In genomic region chr9:69290018-69290880, GRCm38 (mm10) we compare ENCODE assay signal across 8 mouse cellular contexts.
DNase-seq lines count a peak whose midpoint lies in the region; ATAC-seq and TF ChIP-seq lines count a peak whose summit lies in the region.

No protein-coding gene starts in this region.

- peaks cover 3% of the 10 kb centered on the region; the same call in 1 of the 2 replicates for H3K4me1 ChIP-seq in bone marrow macrophage, adult 2 months (ENCODE audit: control insufficient read depth, insufficient read depth, low read length)
- peaks cover 6% of the 10 kb centered on the region; the same call in 1 of the 2 replicates for H3K4me1 ChIP-seq in forebrain, embryonic 11.5 days (replicated peaks; ENCODE audit: control insufficient read depth, insufficient read depth, low read length)
- H3K4me1 ChIP-seq in hindbrain, embryonic 13.5 days (replicated peaks), result peaks cover 25% of the 10 kb centered on the region
- peaks cover 23% of the 10 kb centered on the region for H3K4me1 ChIP-seq in limb, embryonic 15.5 days
- H3K4me1 ChIP-seq in midbrain, embryonic 14.5 days (ENCODE audit: control insufficient read depth, insufficient read depth, low read length), result peaks cover 17% of the 10 kb centered on the region

- no peak for TF ChIP-seq POLR2A in bone marrow macrophage, adult 2 months (IDR thresholded peaks at IDR 0.05; ENCODE audit: borderline replicate concordance, low read depth, low read length)

- H3K4me3 ChIP-seq in bone marrow macrophage, adult 2 months (ENCODE audit: insufficient read depth, low read length), result peak overlapping the region; percentile 69
- H3K4me3 ChIP-seq in forebrain, embryonic 11.5 days (ENCODE audit: low read depth, low read length), result peak overlapping the region; percentile 73
- peak overlapping the region; percentile 69 for H3K4me3 ChIP-seq in hindbrain, embryonic 13.5 days
- peak overlapping the region; percentile 68 for H3K4me3 ChIP-seq in limb, embryonic 15.5 days
- peak overlapping the region; percentile 67 for H3K4me3 ChIP-seq in midbrain, embryonic 14.5 days (replicated peaks; ENCODE audit: low read depth, low read length)

- peak; percentile 64 for ATAC-seq in forebrain, embryonic 11.5 days (replicated peaks; ENCODE audit: low FRiP score)
- peak; percentile 82 for ATAC-seq in hindbrain, embryonic 13.5 days (ENCODE audit: low FRiP score)
- peak; percentile 41; the same call in 1 of the 2 replicates for ATAC-seq in limb, embryonic 15.5 days (ENCODE audit: insufficient number of reproducible peaks, low FRiP score, low TSS enrichment, low read depth)
- peak; percentile 72; the same call in 1 of the 2 replicates for ATAC-seq in midbrain, embryonic 14.5 days (ENCODE audit: low FRiP score, low TSS enrichment)

- peaks cover 14% of the 10 kb centered on the region for H3K27me3 ChIP-seq in forebrain, embryonic 11.5 days (ENCODE audit: control insufficient read depth, insufficient read depth, low read length)
- peaks cover 44% of the 10 kb centered on the region for H3K27me3 ChIP-seq in hindbrain, embryonic 13.5 days
- peaks cover 21% of the 10 kb centered on the region for H3K27me3 ChIP-seq in limb, embryonic 15.5 days
- H3K27me3 ChIP-seq in midbrain, embryonic 14.5 days (ENCODE audit: control insufficient read depth, insufficient read depth, low read length), result peaks cover 20% of the 10 kb centered on the region

- peak overlapping the region; percentile 63 for H3K9ac ChIP-seq in forebrain, embryonic 11.5 days (ENCODE audit: low read length)
- H3K9ac ChIP-seq in hindbrain, embryonic 13.5 days, result peak overlapping the region; percentile 78
- H3K9ac ChIP-seq in limb, embryonic 15.5 days, result peak overlapping the region; percentile 69
- peak overlapping the region; percentile 66 for H3K9ac ChIP-seq in midbrain, embryonic 14.5 days (replicated peaks; ENCODE audit: low read length)

- TF ChIP-seq CTCF in bone marrow macrophage, adult 2 months (IDR thresholded peaks at IDR 0.05; ENCODE audit: low read depth, low read length), result no peak

- H3K36me3 ChIP-seq in forebrain, embryonic 11.5 days (ENCODE audit: control insufficient read depth, insufficient read depth, low read length), result no peaks in the 10 kb centered on the region
- no peaks in the 10 kb centered on the region for H3K36me3 ChIP-seq in hindbrain, embryonic 13.5 days
- H3K36me3 ChIP-seq in limb, embryonic 15.5 days, result no peaks in the 10 kb centered on the region
- H3K36me3 ChIP-seq in midbrain, embryonic 14.5 days (ENCODE audit: control insufficient read depth, insufficient read depth, low read length), result no peaks in the 10 kb centered on the region

- WGBS in forebrain, embryonic 11.5 days, result under 1% methylated on average over 71 of the region's 73 CpGs
- under 1% methylated on average over 70 of the region's 73 CpGs for WGBS in hindbrain, embryonic 13.5 days
- under 1% methylated on average over 66 of the region's 73 CpGs for WGBS in limb, embryonic 15.5 days
- whole genome bisulfite sequencing in midbrain, embryonic 14.5 days, result under 1% methylated on average over 73 of the region's 73 CpGs

- peak overlapping the region; percentile 96 for H3K4me2 ChIP-seq in forebrain, embryonic 11.5 days (ENCODE audit: low read depth, low read length, severe bottlenecking)
- peak overlapping the region; percentile 94 for H3K4me2 ChIP-seq in hindbrain, embryonic 13.5 days
- H3K4me2 ChIP-seq in limb, embryonic 15.5 days, result peak overlapping the region; percentile 95
- peak overlapping the region; percentile 96 for H3K4me2 ChIP-seq in midbrain, embryonic 14.5 days (ENCODE audit: low read length)

- H3K27ac ChIP-seq in bone marrow macrophage, adult 2 months (ENCODE audit: insufficient read depth, low read depth, low read length), result no peak overlapping the region
- no peak overlapping the region for H3K27ac ChIP-seq in forebrain, embryonic 11.5 days (ENCODE audit: low read depth, low read length)
- peak overlapping the region; percentile 52; the same call in 1 of the 2 replicates for H3K27ac ChIP-seq in hindbrain, embryonic 13.5 days
- peak overlapping the region; percentile 63 for H3K27ac ChIP-seq in limb, embryonic 15.5 days
- peak overlapping the region; percentile 72 for H3K27ac ChIP-seq in midbrain, embryonic 14.5 days (replicated peaks; ENCODE audit: low read depth, low read length)

- H3K9me3 ChIP-seq in forebrain, embryonic 11.5 days (ENCODE audit: control insufficient read depth, low read length), result no peaks in the 10 kb centered on the region
- H3K9me3 ChIP-seq in hindbrain, embryonic 13.5 days, result no peaks in the 10 kb centered on the region
- H3K9me3 ChIP-seq in limb, embryonic 15.5 days, result no peaks in the 10 kb centered on the region
- H3K9me3 ChIP-seq in midbrain, embryonic 14.5 days (ENCODE audit: control insufficient read depth, low read length), result no peaks in the 10 kb centered on the region

- peak; percentile 96 for DNase-seq in heart, adult 11 months
- DNase-seq in heart, postnatal 25 days (ENCODE audit: low spot score), result no peak
- peak; percentile 71 for DNase-seq in forebrain, embryonic 11.5 days (ENCODE audit: low spot score)
- DNase-seq in midbrain, embryonic 14.5 days, result peak; percentile 65
- peak; percentile 52 for DNase-seq in testis, postnatal 10 days (ENCODE audit: low spot score)

- intact Hi-C loops in heart, postnatal 25 days (cut with DNase I), result loop anchor here (10.0 kb wide), 2 partner anchors 165 to 1275 kb away; no protein-coding TSS in a partner anchor

Comparison
In these comparisons a context has a peak if more than half of its experiments do, and no peak if none do; other contexts are left out.
1. H3K27ac ChIP-seq: peak in hindbrain, embryonic 13.5 days (single experiment), limb, embryonic 15.5 days (single experiment) and midbrain, embryonic 14.5 days (single experiment); none in bone marrow macrophage, adult 2 months (single experiment) and forebrain, embryonic 11.5 days (single experiment).
2. Peak in every context shown above with its lines, with median percentiles within 50 percentile points of each other: H3K4me3 ChIP-seq, ATAC-seq, H3K4me2 ChIP-seq and H3K9ac ChIP-seq.